Mouse (Mus musculus) heart, embryonic 14.5 days (tissue): ENCODE measurements around the gene Olfr789. TPM values are rescaled to one million over a fixed set of nuclear protein-coding genes. Genes with fewer than 3 reads are reported as not detected.

ENCODE experiments used
- ATAC-seq: fragments of 200-750 bp; cut with Nextera tagmentation; 2 replicates; pipeline ENCODE4 v1.8.0; 2017; ENCODE audit warnings: low read depth, moderate TSS enrichment; ENCODE audit not compliant: insufficient number of reproducible peaks, insufficient read depth, low FRiP score
- H3K27ac ChIP-seq, 2 experiments: fragments of 200-500 bp in 1 of 2; fragments of 300-500 bp in 1 of 2; sonication (generic) in 1 of 2; replicated peaks in 1 of 2; 2 replicates each; pipeline ENCODE4 v1.5.1; 2012 to 2014; ENCODE audit warnings: low read depth in 2 of 2, low read length in 2 of 2, control low read depth in 1 of 2, mild to moderate bottlenecking in 1 of 2, mixed read lengths in 1 of 2; ENCODE audit not compliant: control insufficient read depth in 1 of 2, insufficient read depth in 1 of 2
- H3K27me3 ChIP-seq: fragments of 300-500 bp; sonication (generic); 2 replicates; pipeline ENCODE4 v1.6.1; 2014; ENCODE audit warnings: mild to moderate bottlenecking, low read length, control low read depth; ENCODE audit not compliant: control insufficient read depth, insufficient read depth
- H3K36me3 ChIP-seq: fragments of 300-500 bp; sonication (generic); 2 replicates; pipeline ENCODE4 v1.6.1; 2014; ENCODE audit warnings: mild to moderate bottlenecking, control low read depth, low read length, mixed read lengths; ENCODE audit not compliant: control insufficient read depth, insufficient read depth
- H3K4me1 ChIP-seq, 2 experiments: fragments of 200-500 bp in 1 of 2; fragments of 300-500 bp in 1 of 2; sonication (generic) in 1 of 2; 2 replicates each; pipeline ENCODE4 v1.6.1; 2012 to 2014; ENCODE audit warnings: low read length in 2 of 2, control low read depth in 1 of 2, mixed read lengths in 1 of 2; ENCODE audit not compliant: control insufficient read depth in 2 of 2, insufficient read depth in 2 of 2
- H3K4me2 ChIP-seq: fragments of 300-500 bp; sonication (generic); 2 replicates; pipeline ENCODE4 v1.6.1; 2014; ENCODE audit warnings: mild to moderate bottlenecking, low read length
- H3K4me3 ChIP-seq, 2 experiments: fragments of 200-500 bp in 1 of 2; fragments of 300-500 bp in 1 of 2; sonication (generic) in 1 of 2; 2 replicates each; pipeline ENCODE4 v1.5.1; 2012 to 2014; ENCODE audit warnings: low read length in 2 of 2, mild to moderate bottlenecking in 2 of 2, control low read depth in 1 of 2, low read depth in 1 of 2, moderate library complexity in 1 of 2; ENCODE audit not compliant: control insufficient read depth in 1 of 2, insufficient read depth in 1 of 2
- H3K9ac ChIP-seq: fragments of 300-500 bp; sonication (generic); 2 replicates; pipeline ENCODE4 v1.6.1; 2014; ENCODE audit warnings: mild to moderate bottlenecking, low read length
- H3K9me3 ChIP-seq: fragments of 300-500 bp; sonication (generic); 2 replicates; pipeline ENCODE4 v1.6.1; 2016; ENCODE audit warnings: low read length, control low read depth; ENCODE audit not compliant: control insufficient read depth
- WGBS: fragments of 180-500 bp; shearing (Covaris S2); extraction: QIAGEN DNeasy Blood & Tissue Kit; methylation state at CpG from one replicate; pipeline ENCODE4 v1.1.7; 2014; 5-methylcytosine and 5-hydroxymethylcytosine counted together
- polyA plus RNA-seq: library from polyadenylated mRNA; unstranded; fragments of >200 nt; fragmentation: Nextera tagmentation; extraction: Ambion mirVana; gene quantifications from 2 replicates; pipeline ENCODE4 v1.2.1, GENCODE M21; 2014

Gene Olfr789
- not detected in 2 replicates for polyA plus RNA-seq

- Histone ChIP-seq H3K4me1 (no peaks in the 10 kb centered on the region), H3K9ac (no peak within 1 kb of the TSS), H3K27ac (no peak within 1 kb of the TSS), H3K27me3 (no peaks in the 10 kb centered on the region), H3K4me3 (no peak within 1 kb of the TSS), H3K4me2 (no peak within 1 kb of the TSS), H3K9me3 (no peaks in the 10 kb centered on the region), H3K36me3 (no peaks in the 10 kb centered on the region)
- no peak for ATAC-seq
- 37% methylated on average over 2 of the region's 2 CpGs for WGBS
Observed at GRCm38 (mm10) chr10:129484452-129484851, at the start of gene Olfr789. Gene Olfr789, plus strand, starts transcription at chr10:129484752.

- Histone ChIP-seq H3K4me3 (no peak within 1 kb of the TSS), H3K4me1 (no peaks in the 10 kb centered on the region), H3K9ac (no peak within 1 kb of the TSS), H3K9me3 (no peaks in the 10 kb centered on the region), H3K36me3 (no peaks in the 10 kb centered on the region), H3K27me3 (no peaks in the 10 kb centered on the region), H3K27ac (no peak within 1 kb of the TSS), H3K4me2 (no peak within 1 kb of the TSS)
- ATAC-seq, result no peak
- WGBS, result 63% methylated on average over 3 of the region's 3 CpGs
Observed at GRCm38 (mm10) chr10:129461562-129461961, 23.0 kb upstream of the Olfr789 start, which contains the start of gene Olfr787. Gene Olfr787, plus strand, starts transcription at chr10:129461862.

GRCm38 (mm10) chr10:129470698-129471097, 13.9 kb upstream of the Olfr789 start, which contains the start of gene Olfr788:
Gene Olfr788, plus strand, starts transcription at chr10:129470998.
- no peaks in the 10 kb centered on the region for H3K9me3 ChIP-seq
- no peaks in the 10 kb centered on the region for H3K36me3 ChIP-seq
- ATAC-seq, result no peak
- no peak within 1 kb of the TSS for H3K4me2 ChIP-seq
- H3K4me3 ChIP-seq, result no peak within 1 kb of the TSS
- no peaks in the 10 kb centered on the region for H3K4me1 ChIP-seq
- H3K27ac ChIP-seq, result no peak within 1 kb of the TSS
- no peaks in the 10 kb centered on the region for H3K27me3 ChIP-seq
- H3K9ac ChIP-seq, result no peak within 1 kb of the TSS

GRCm38 (mm10) chr10:129473256-129473655, 11.3 kb upstream of the Olfr789 start:
- Histone ChIP-seq H3K27me3 (no peaks in the 10 kb centered on the region), H3K4me2 (no peak overlapping the region), H3K4me1 (no peaks in the 10 kb centered on the region), H3K9me3 (no peaks in the 10 kb centered on the region), H3K4me3 (no peak overlapping the region), H3K36me3 (no peaks in the 10 kb centered on the region), H3K27ac (no peak overlapping the region), H3K9ac (no peak overlapping the region)
- 55% methylated on average over 2 of the region's 2 CpGs for WGBS
- ATAC-seq, result no peak

- no peaks in the 10 kb centered on the region for H3K36me3 ChIP-seq
- H3K4me3 ChIP-seq, result no peak overlapping the region
- H3K4me2 ChIP-seq, result no peak overlapping the region
- H3K9ac ChIP-seq, result no peak overlapping the region
- H3K9me3 ChIP-seq, result no peaks in the 10 kb centered on the region
- H3K4me1 ChIP-seq, result no peaks in the 10 kb centered on the region
- H3K27ac ChIP-seq, result no peak overlapping the region
- ATAC-seq, result no peak
- H3K27me3 ChIP-seq, result no peaks in the 10 kb centered on the region
Observed at GRCm38 (mm10) chr10:129473723-129474122, 10.8 kb upstream of the Olfr789 start.

GRCm38 (mm10) chr10:129490101-129490500, 5.5 kb downstream of the Olfr789 start:
- 63% methylated on average over 2 of the region's 2 CpGs for WGBS
- no peaks in the 10 kb centered on the region for H3K36me3 ChIP-seq
- no peaks in the 10 kb centered on the region for H3K27me3 ChIP-seq
- no peak overlapping the region for H3K9ac ChIP-seq
- ATAC-seq, result no peak
- no peak overlapping the region for H3K4me2 ChIP-seq
- no peaks in the 10 kb centered on the region for H3K4me1 ChIP-seq
- no peaks in the 10 kb centered on the region for H3K9me3 ChIP-seq
- H3K27ac ChIP-seq, result no peak overlapping the region
- H3K4me3 ChIP-seq, result no peak overlapping the region

GRCm38 (mm10) chr10:129498192-129498591, 13.6 kb downstream of the Olfr789 start, which contains the start of gene Olfr790:
Gene Olfr790, plus strand, starts transcription at chr10:129498492.
- Histone ChIP-seq H3K36me3 (no peaks in the 10 kb centered on the region), H3K4me1 (no peaks in the 10 kb centered on the region), H3K4me3 (no peak within 1 kb of the TSS), H3K27me3 (no peaks in the 10 kb centered on the region), H3K9ac (no peak within 1 kb of the TSS), H3K4me2 (no peak within 1 kb of the TSS), H3K9me3 (no peaks in the 10 kb centered on the region), H3K27ac (no peak within 1 kb of the TSS)
- ATAC-seq, result no peak

GRCm38 (mm10) chr10:129521492-129521891, 36.9 kb downstream of the Olfr789 start, which contains the start of gene Olfr791:
Gene Olfr791, plus strand, starts transcription at chr10:129521792.
- 63% methylated on average over 3 of the region's 3 CpGs for WGBS
- H3K4me2 ChIP-seq, result no peak within 1 kb of the TSS

More at GRCm38 (mm10) chr10:129521492-129521891, 36.9 kb downstream of the Olfr789 start, which contains the start of gene Olfr791:
- no peaks in the 10 kb centered on the region for H3K27me3 ChIP-seq
- H3K36me3 ChIP-seq, result no peaks in the 10 kb centered on the region
- no peak within 1 kb of the TSS for H3K9ac ChIP-seq
- no peaks in the 10 kb centered on the region for H3K4me1 ChIP-seq
- no peak within 1 kb of the TSS for H3K27ac ChIP-seq
- no peak for ATAC-seq
- no peaks in the 10 kb centered on the region for H3K9me3 ChIP-seq
- no peak within 1 kb of the TSS for H3K4me3 ChIP-seq
